Mouse (Mus musculus): ENCODE results near the gene Cldn13. TPM values are rescaled to one million over a fixed set of nuclear protein-coding genes. Genes with fewer than 3 reads are reported as not detected.

Cldn13 gene
- polyA plus RNA-seq (2017; shearing (Covaris generic)) = 0.28 TPM

GRCm38 (mm10) chr5:134915311-134915710 lies at the start of gene Cldn13:
TSS of gene Cldn13 (minus strand) at chr5:134915526.

DNA sequence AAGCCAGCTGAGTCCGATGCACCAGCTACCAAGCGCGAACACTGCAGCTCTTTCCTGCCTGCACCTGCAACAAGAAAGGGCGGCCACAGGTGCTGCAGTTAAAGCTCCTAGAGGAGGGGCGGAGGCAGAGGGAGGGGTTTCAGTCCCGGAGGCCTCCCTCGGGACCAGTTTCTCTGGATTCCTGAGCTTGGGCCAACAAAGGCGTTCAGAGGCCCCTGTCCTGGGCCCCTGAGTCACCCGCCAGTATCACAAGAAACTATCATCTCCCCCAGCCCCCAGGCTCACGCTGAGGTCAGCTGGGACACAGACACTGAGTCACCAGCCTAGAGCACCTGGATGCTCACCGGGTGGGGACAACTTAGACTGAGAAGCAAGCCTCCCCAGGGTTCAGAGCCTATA lies 31.5 kb upstream of the Cldn13 start, which contains the start of gene Cldn4:
Gene Cldn4 (minus strand): TSS at position 78 of the 399 bp plus-strand sequence.

GRCm38 (mm10) chr5:134932179-134932902 lies 17.0 kb upstream of the Cldn13 start, which contains the start of gene Mettl27:
TSS of gene Mettl27 (plus strand) at chr5:134932368.

GRCm38 (mm10) chr5:134906633-134907032 lies 8.7 kb downstream of the Cldn13 start, which contains the start of gene Tmem270:
TSS of gene Tmem270 (minus strand) at chr5:134906733.

Other genes with a start within 250 kb of the Cldn13 start
- gene Limk1, start 226.9 kb downstream of the Cldn13 start, polyA plus RNA-seq (2017; shearing (Covaris generic)) = 15.2 TPM
- gene Eln, start 168.2 kb downstream of the Cldn13 start, polyA plus RNA-seq (2017; shearing (Covaris generic)) = not detected
- not detected for gene Tmem270, start 8.8 kb downstream of the Cldn13 start, polyA plus RNA-seq (2017; shearing (Covaris generic))
- 10.1 TPM for gene Mettl27, start 16.8 kb upstream of the Cldn13 start, polyA plus RNA-seq (2017; shearing (Covaris generic))
- gene Cldn4, start 31.4 kb upstream of the Cldn13 start, polyA plus RNA-seq (2017; shearing (Covaris generic)) = not detected
- not detected for gene Cldn3, start 70.7 kb upstream of the Cldn13 start, polyA plus RNA-seq (2017; shearing (Covaris generic))
- gene Abhd11, start 93.6 kb upstream of the Cldn13 start, polyA plus RNA-seq (2017; shearing (Covaris generic)) = 73.7 TPM
- 16.7 TPM for gene Stx1a, start 108.0 kb upstream of the Cldn13 start, polyA plus RNA-seq (2017; shearing (Covaris generic))
- gene Dnajc30, start 148.7 kb upstream of the Cldn13 start, polyA plus RNA-seq (2017; shearing (Covaris generic)) = 24.3 TPM
- 114 TPM for gene Bud23, start 149.4 kb upstream of the Cldn13 start, polyA plus RNA-seq (2017; shearing (Covaris generic))
- not detected for gene Vps37d, start 162.7 kb upstream of the Cldn13 start, polyA plus RNA-seq (2017; shearing (Covaris generic))
- 0.32 TPM for gene Mlxipl, start 174.4 kb upstream of the Cldn13 start, polyA plus RNA-seq (2017; shearing (Covaris generic))
- gene Tbl2, start 234.1 kb upstream of the Cldn13 start, polyA plus RNA-seq (2017; shearing (Covaris generic)) = 22.6 TPM